Comparison of ENCODE assay signal across 9 mouse cellular contexts in the genomic region with DNA sequence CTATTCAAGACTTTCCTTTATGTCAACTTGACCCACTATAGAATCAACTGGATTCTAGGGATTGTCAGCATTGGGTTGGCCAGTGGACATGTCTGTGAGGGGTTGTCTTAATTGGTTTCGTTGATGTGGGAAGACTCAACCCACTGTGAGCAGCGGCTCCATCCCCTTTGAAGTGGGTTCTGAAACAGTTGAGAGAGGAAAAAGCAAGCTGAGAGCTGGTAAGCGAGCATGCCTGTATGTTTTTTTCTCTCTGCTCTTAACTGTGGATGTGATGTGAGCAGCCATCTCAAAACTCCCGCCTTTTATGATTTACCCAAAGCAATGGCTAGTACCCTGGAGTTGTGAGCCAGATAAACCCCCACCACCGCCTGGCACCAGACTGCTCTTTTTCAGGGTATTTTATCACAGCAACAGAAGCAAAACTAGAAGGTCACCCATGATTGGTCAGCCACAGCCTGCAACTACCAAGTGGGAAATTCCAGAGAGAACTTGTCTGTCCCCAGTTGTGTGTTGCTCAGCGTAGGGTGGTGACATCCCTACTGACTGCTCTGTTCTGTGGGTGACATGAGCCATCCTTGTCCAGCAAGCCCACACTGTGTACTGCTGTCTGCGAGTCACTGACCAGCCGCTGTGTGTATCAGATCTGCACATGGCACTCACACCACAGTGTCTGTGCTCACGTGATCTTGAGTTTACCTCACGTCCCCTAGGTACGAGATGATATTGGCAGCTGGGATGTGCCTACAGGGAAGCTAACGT. TPM values are rescaled to one million over a fixed set of nuclear protein-coding genes. Genes with fewer than 3 reads are reported as not detected.
A peak's percentile ranks its signal among the peaks of the same experiment; 100 is the strongest.
DNase-seq lines count a peak whose midpoint lies in the region; ATAC-seq and TF ChIP-seq lines count a peak whose summit lies in the region.
"Had no signal": no experiment of that assay in that cellular context is flagged by ENCODE, and none has a peak within 500 bp of the region (broad histone marks: within the 10 kb centered on the region; RNA-seq: fewer than 3 reads in every experiment).

No protein-coding gene starts in this region.

- H3K27ac ChIP-seq in liver, embryonic 12.5 days: peak overlapping the region; percentile 43; the same call in 1 of the 2 replicates

- 64% methylated on average over 12 of the region's 12 CpGs for WGBS in lung, adult 2 months
- 43% methylated on average over 12 of the region's 12 CpGs for WGBS in liver, embryonic 12.5 days (ENCODE audit: insufficient replicate concordance)

- peaks cover 33% of the 10 kb centered on the region for H3K36me3 ChIP-seq in liver, embryonic 12.5 days
- H3K36me3 ChIP-seq in splenic B cell, adult 2 months (ENCODE audit: control insufficient read depth, insufficient read depth, low read length, poor library complexity, severe bottlenecking): peaks cover 7% of the 10 kb centered on the region; the same call in 1 of the 2 replicates

- 0 out of 2 replicates have a peak overlapping the region, but pooled peaks have one; percentile 14 for H3K9ac ChIP-seq in liver, embryonic 12.5 days

- H3K4me3 ChIP-seq in lung, adult 2 months (replicated peaks; ENCODE audit: extremely low read depth, low read depth, low read length): no peak overlapping the region
- H3K4me3 ChIP-seq in liver, embryonic 12.5 days: no peak overlapping the region

- 0 out of 2 replicates have a peak overlapping the region, but pooled peaks have one; percentile 23 for H3K4me2 ChIP-seq in liver, embryonic 12.5 days
- H3K4me2 ChIP-seq: midbrain, embryonic 11.5 days had no signal

- no peaks in the 10 kb centered on the region for H3K9me3 ChIP-seq in liver, embryonic 12.5 days (replicated peaks)

- TF ChIP-seq POLR2A in lung, adult 2 months (IDR thresholded peaks at IDR 0.05; ENCODE audit: borderline replicate concordance, extremely low read depth, low read depth, low read length): peak; percentile 26; the same call in 1 of the 2 replicates

- peak; percentile 35 for ATAC-seq in liver, embryonic 12.5 days

- H3K27me3 ChIP-seq in liver, embryonic 12.5 days (replicated peaks): no peaks in the 10 kb centered on the region
- no peaks in the 10 kb centered on the region for H3K27me3 ChIP-seq in splenic B cell, adult 2 months (ENCODE audit: control insufficient read depth, insufficient read depth, low read length, poor library complexity, severe bottlenecking)

- DNase-seq in lung, adult 2 months: no peak
- DNase-seq in lung, adult 18-20 months: no peak
- peak; percentile 64 for DNase-seq in T-cell, adult 2 months (ENCODE audit: low spot score)
- peak; percentile 75 for DNase-seq in splenic B cell, adult 2 months (ENCODE audit: low read depth, low spot score)
- no peak for DNase-seq in c-Kit-positive CD71-positive TER-119-positive erythroid progenitor cells, embryonic 14.5 days (ENCODE audit: low spot score)
- no peak for DNase-seq in frontal cortex, postnatal 25 days (ENCODE audit: low spot score in 2 of 2)
- DNase-seq: gastrocnemius, postnatal 25 days had no signal

- peaks cover 35% of the 10 kb centered on the region for H3K4me1 ChIP-seq in lung, adult 2 months (ENCODE audit: control insufficient read depth, insufficient read depth, low read length)
- peaks cover 77% of the 10 kb centered on the region for H3K4me1 ChIP-seq in liver, embryonic 12.5 days

- no peak for TF ChIP-seq CTCF in lung, adult 2 months (IDR thresholded peaks at IDR 0.05; ENCODE audit: insufficient read depth, low read length)

RNA-seq across cellular contexts. Expression of gene Git2, which starts 8.3 kb away (rescaled TPM):
- polyA plus RNA-seq in lung, adult 2 months (2012; rRNA removed): 97.6 and 105 TPM in 2 replicates
- polyA plus RNA-seq in liver, embryonic 12.5 days (2016; fragmentation: Nextera tagmentation; extraction: Ambion mirVana): 28.1 and 28.3 TPM in 2 replicates

RNA-seq across cellular contexts. Expression of gene Ankrd13a, which starts 9.1 kb away (rescaled TPM):
- 92.1 and 104 TPM in 2 replicates for polyA plus RNA-seq in lung, adult 2 months (2012; rRNA removed)
- polyA plus RNA-seq in liver, embryonic 12.5 days (2016; fragmentation: Nextera tagmentation; extraction: Ambion mirVana): 85.2 and 87.5 TPM in 2 replicates

RNA-seq across cellular contexts. Expression of gene 1500011B03Rik, which starts 39.7 kb away (rescaled TPM):
- polyA plus RNA-seq in lung, adult 2 months (2012; rRNA removed): 16.7 and 26.0 TPM in 2 replicates
- 37.4 and 41.8 TPM in 2 replicates for polyA plus RNA-seq in liver, embryonic 12.5 days (2016; fragmentation: Nextera tagmentation; extraction: Ambion mirVana)

Comparison
In these comparisons a context has a peak if more than half of its experiments do, and no peak if none do; other contexts are left out.
1. DNase-seq: peak in T-cell, adult 2 months (single experiment) and splenic B cell, adult 2 months (single experiment); none in lung, adult 2 months (single experiment), lung, adult 18-20 months (0 of 2), c-Kit-positive CD71-positive TER-119-positive erythroid progenitor cells, embryonic 14.5 days (single experiment) and frontal cortex, postnatal 25 days (0 of 2).